Comparison of ENCODE assay signal across 24 mouse cellular contexts in the genomic region with DNA sequence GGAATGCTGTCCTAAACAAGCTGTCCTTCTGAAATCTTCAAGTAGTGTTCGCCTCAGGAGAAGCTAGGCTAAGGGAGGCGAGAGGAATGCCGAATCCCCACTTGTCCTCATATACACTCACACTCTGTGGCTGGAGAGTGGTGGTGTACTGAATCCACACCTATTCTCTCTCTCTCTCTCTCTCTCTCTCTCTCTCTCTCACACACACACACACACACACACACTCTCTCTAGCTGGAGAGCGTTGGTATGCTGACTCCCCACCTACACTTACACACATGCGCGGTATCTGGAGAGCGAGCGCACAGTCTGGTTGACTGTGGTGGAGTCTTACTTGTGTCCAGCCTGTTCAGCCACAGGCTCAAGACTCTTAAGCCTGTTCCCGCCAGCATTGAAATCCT.
DNase-seq lines count a peak whose midpoint lies in the region; ATAC-seq and TF ChIP-seq lines count a peak whose summit lies in the region.
"Had no signal": no experiment of that assay in that cellular context is flagged by ENCODE, and none has a peak within 500 bp of the region (broad histone marks: within the 10 kb centered on the region; RNA-seq: fewer than 3 reads in every experiment).

No protein-coding gene starts in this region.

- H3K9ac ChIP-seq in heart, embryonic 13.5 days: no peak overlapping the region
- H3K9ac ChIP-seq in lung, embryonic 15.5 days: no peak overlapping the region
- no peak overlapping the region for H3K9ac ChIP-seq in lung, postnatal 0 days (replicated peaks; ENCODE audit: low read depth)
- H3K9ac ChIP-seq: forebrain, embryonic 13.5 days; kidney, embryonic 15.5 days; limb, embryonic 12.5 days; liver, postnatal 0 days; neural tube, embryonic 13.5 days had no signal

- TF ChIP-seq CTCF in lung, postnatal 0 days (IDR thresholded peaks at IDR 0.05): no peak

- peaks cover 42% of the 10 kb centered on the region for H3K4me1 ChIP-seq in heart, embryonic 13.5 days
- H3K4me1 ChIP-seq in lung, embryonic 15.5 days: peaks cover 18% of the 10 kb centered on the region; the same call in 1 of the 2 replicates
- H3K4me1 ChIP-seq in lung, postnatal 0 days (ENCODE audit: insufficient read depth, low read depth, low read length): peaks cover 14% of the 10 kb centered on the region; the same call in 1 of the 2 replicates
- H3K4me1 ChIP-seq: limb, embryonic 12.5 days had no signal

- H3K27ac ChIP-seq in heart, embryonic 13.5 days (replicated peaks): 0 out of 2 replicates have a peak overlapping the region, but pooled peaks have one; percentile 6
- no peak overlapping the region for H3K27ac ChIP-seq in lung, embryonic 15.5 days
- H3K27ac ChIP-seq in lung, postnatal 0 days (ENCODE audit: low read length): no peak overlapping the region
- H3K27ac ChIP-seq: forebrain, embryonic 13.5 days; heart, embryonic 10.5 days; limb, embryonic 12.5 days; neural tube, embryonic 13.5 days had no signal

- intact Hi-C loops in heart, postnatal 25 days (cut with DNase I): loop anchor here (5.0 kb wide), 1 partner anchor 165 kb away; no protein-coding TSS in a partner anchor

- H3K4me3 ChIP-seq in heart, embryonic 13.5 days: no peak overlapping the region
- H3K4me3 ChIP-seq in lung, embryonic 15.5 days: no peak overlapping the region
- H3K4me3 ChIP-seq in lung, postnatal 0 days (ENCODE audit: low read depth, low read length): no peak overlapping the region
- H3K4me3 ChIP-seq: forebrain, embryonic 13.5 days; heart, embryonic 10.5 days; kidney, embryonic 15.5 days; limb, embryonic 12.5 days; myocyte; neural tube, embryonic 13.5 days had no signal

- no peaks in the 10 kb centered on the region for H3K27me3 ChIP-seq in heart, embryonic 13.5 days (replicated peaks)
- H3K27me3 ChIP-seq in lung, embryonic 15.5 days: no peaks in the 10 kb centered on the region
- no peaks in the 10 kb centered on the region for H3K27me3 ChIP-seq in lung, postnatal 0 days (replicated peaks; ENCODE audit: insufficient read depth, low read length)
- H3K27me3 ChIP-seq: forebrain, embryonic 13.5 days; kidney, embryonic 15.5 days; limb, embryonic 12.5 days; neural tube, embryonic 13.5 days had no signal

- H3K9me3 ChIP-seq in heart, embryonic 13.5 days: no peaks in the 10 kb centered on the region
- H3K9me3 ChIP-seq in lung, embryonic 15.5 days: no peaks in the 10 kb centered on the region
- H3K9me3 ChIP-seq in lung, postnatal 0 days (ENCODE audit: low read length): no peaks in the 10 kb centered on the region
- H3K9me3 ChIP-seq: forebrain, embryonic 13.5 days; heart, embryonic 10.5 days; kidney, embryonic 15.5 days; limb, embryonic 12.5 days; neural tube, embryonic 13.5 days had no signal

- DNase-seq in heart, postnatal 25 days (ENCODE audit: low spot score): no peak
- no peak for DNase-seq in lung, postnatal 14 days
- DNase-seq in lung, postnatal 0 days (ENCODE audit: low spot score): peak; percentile 49
- no peak for DNase-seq in cerebellum, postnatal 14 days
- DNase-seq: adrenal gland, adult 8-10 months; cerebellum, adult 8-10 months; gastrocnemius, postnatal 10 days; kidney, adult 11 months; kidney, postnatal 36 days; liver, postnatal 0 days; retina, postnatal 1 day; right cerebral cortex, postnatal 4 days; thymus, postnatal 25 days had no signal

- no peaks in the 10 kb centered on the region for H3K36me3 ChIP-seq in heart, embryonic 13.5 days
- no peaks in the 10 kb centered on the region for H3K36me3 ChIP-seq in lung, embryonic 15.5 days
- H3K36me3 ChIP-seq in lung, postnatal 0 days (ENCODE audit: insufficient read depth, low read length): no peaks in the 10 kb centered on the region
- H3K36me3 ChIP-seq: heart, embryonic 10.5 days; kidney, embryonic 15.5 days; limb, embryonic 12.5 days; neural tube, embryonic 13.5 days had no signal

- ATAC-seq in heart, embryonic 13.5 days (ENCODE audit: extremely low read depth, insufficient number of reproducible peaks, low FRiP score, low TSS enrichment): no peak
- peak; percentile 55; the same call in 1 of the 2 replicates for ATAC-seq in lung, embryonic 15.5 days (ENCODE audit: borderline replicate concordance, extremely low read depth, low FRiP score, low TSS enrichment)
- peak; percentile 80 for ATAC-seq in lung, postnatal 0 days
- ATAC-seq in activated CD4-positive, CD25-positive, alpha-beta regulatory T cell, adult 4 months: no peak
- ATAC-seq: forebrain, embryonic 13.5 days; liver, postnatal 0 days; midbrain, embryonic 16.5 days had no signal

- H3K4me2 ChIP-seq in heart, embryonic 13.5 days: no peak overlapping the region
- H3K4me2 ChIP-seq in lung, embryonic 15.5 days: no peak overlapping the region
- H3K4me2 ChIP-seq in lung, postnatal 0 days (replicated peaks; ENCODE audit: low read depth, low read length): no peak overlapping the region
- H3K4me2 ChIP-seq: forebrain, embryonic 13.5 days; kidney, embryonic 15.5 days; limb, embryonic 12.5 days; liver, embryonic 11.5 days; neural tube, embryonic 13.5 days had no signal

- 58% methylated on average over 9 of the region's 9 CpGs for WGBS in heart, embryonic 13.5 days
- 73% methylated on average over 9 of the region's 9 CpGs for WGBS in lung, embryonic 15.5 days
- WGBS in lung, postnatal 0 days: 60% methylated on average over 9 of the region's 9 CpGs

- TF ChIP-seq EP300 in lung, postnatal 0 days (IDR thresholded peaks at IDR 0.05): peak; percentile 75

Comparison
In these comparisons a context has a peak if more than half of its experiments do, and no peak if none do; other contexts are left out.
1. ATAC-seq: peak in lung, embryonic 15.5 days (single experiment) and lung, postnatal 0 days (single experiment); none in heart, embryonic 13.5 days (single experiment) and activated CD4-positive, CD25-positive, alpha-beta regulatory T cell, adult 4 months (single experiment).